Mouse (Mus musculus): ENCODE data around the gene Srd5a2. TPM values are rescaled to one million over a fixed set of nuclear protein-coding genes. Genes with fewer than 3 reads are reported as not detected.
"Not testable (repeated sequence)": the region's sequence is repeated elsewhere in the genome, so short reads cannot be mapped to it uniquely, and the experiment has no call there.

Gene Srd5a2
- not detected in 2 replicates for polyA plus RNA-seq (2012; rRNA removed)

DNA sequence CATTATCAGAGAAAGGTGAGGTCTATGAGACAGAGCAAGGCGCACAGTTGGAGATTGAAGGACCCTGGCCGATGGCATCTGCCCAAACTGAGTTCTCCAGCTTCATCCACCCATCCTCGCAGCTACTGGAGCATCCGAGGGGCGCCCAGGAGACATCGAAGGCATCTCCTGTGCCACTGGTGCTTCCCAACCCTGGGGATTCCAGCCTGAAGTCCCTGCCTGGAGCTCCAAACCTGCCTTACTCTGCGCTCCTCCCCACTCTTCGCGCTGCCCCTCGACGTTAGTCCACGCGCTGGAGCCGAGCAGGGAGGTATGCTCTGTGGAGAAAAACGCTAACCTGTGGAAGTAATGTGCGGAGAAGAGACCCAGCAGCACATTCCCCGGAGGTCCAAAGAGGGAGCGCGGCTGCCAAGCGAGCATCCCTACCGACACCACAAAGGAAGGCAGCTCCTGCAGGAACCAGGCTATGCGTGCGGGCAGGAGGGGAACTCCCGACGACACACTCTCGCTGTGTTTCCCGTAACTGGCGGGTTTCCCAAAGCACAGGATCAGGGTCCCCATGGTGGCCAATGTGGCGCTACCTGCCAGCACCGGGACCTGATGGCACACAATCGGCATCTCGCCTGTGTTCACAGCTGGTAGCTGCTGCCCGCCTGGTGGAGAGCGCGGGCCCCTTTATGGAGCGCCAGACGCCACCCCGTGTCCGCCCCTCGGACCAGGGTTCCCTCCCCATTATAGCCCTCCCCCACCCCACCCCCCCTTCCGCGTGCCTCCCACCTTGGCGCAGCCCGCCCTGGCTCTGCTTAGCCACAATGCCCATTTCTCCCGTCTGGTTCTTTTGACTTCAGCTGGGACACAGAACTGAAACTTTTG is at the start of gene Srd5a2:
Gene Srd5a2 (minus strand): TSS at position 707 of the 873 bp plus-strand sequence.
- no peaks in the 10 kb centered on the region for H3K36me3 ChIP-seq (ENCODE audit: control insufficient read depth, insufficient read depth, low read length)
- no peaks in the 10 kb centered on the region for H3K4me1 ChIP-seq (ENCODE audit: control insufficient read depth, insufficient read depth, insufficient read length)
- no peak for TF ChIP-seq POLR2A (IDR thresholded peaks at IDR 0.05; ENCODE audit: low read depth, low read length)
- no peak for TF ChIP-seq CTCF (IDR thresholded peaks at IDR 0.05; ENCODE audit: extremely low read depth, insufficient read depth, insufficient read length, insufficient replicate concordance)
- WGBS, result 6% methylated on average over 45 of the region's 45 CpGs
- no peak within 1 kb of the TSS for H3K27ac ChIP-seq (ENCODE audit: insufficient read depth, low read length)
- peaks cover 7% of the 10 kb centered on the region for H3K27me3 ChIP-seq (ENCODE audit: control insufficient read depth, insufficient read depth, low read length)
- H3K4me3 ChIP-seq (ENCODE audit: extremely low read depth, insufficient read depth, insufficient read length), result no peak within 1 kb of the TSS
- no peak for DNase-seq (ENCODE audit: low read depth in 1 of 2, low spot score in 2 of 2)

DNA sequence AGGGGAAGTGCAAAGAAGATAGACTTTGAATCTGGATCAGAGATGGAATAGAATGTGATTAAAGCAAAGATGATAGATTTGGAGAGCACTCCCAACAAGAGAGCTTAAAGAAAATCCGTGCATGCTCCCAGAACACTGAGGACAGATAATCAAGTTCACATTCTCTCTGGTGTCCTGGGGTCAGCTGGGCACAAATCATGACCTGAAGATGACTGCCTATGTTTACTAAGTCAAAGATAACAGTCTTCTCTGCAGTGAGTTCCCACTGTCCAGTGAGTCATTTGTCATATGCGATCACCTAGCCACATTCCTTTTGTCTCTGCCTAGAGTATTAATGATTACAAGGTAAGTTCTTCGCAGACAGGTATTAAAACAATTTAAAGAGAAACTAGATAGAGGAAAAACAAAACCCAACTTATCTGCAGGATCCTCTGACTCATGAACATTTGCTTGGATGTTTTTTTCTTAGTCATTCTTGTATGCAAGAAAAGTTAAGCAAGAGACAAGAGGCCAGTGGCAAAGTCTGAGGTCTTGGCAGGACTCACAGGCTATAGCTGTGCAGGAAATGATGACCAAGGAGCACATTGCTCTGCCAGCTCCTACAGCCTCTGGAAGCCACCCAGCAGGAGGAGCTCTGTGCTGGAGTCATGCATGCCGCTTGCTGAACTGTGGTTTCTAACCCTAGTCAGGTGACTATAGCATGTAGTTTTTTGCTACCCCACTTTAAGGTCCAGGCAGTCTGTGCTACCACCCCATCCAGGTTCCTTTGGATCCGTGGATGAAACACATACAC is 41.4 kb upstream of the Srd5a2 start:
- TF ChIP-seq CTCF (IDR thresholded peaks at IDR 0.05; ENCODE audit: extremely low read depth, insufficient read depth, insufficient read length, insufficient replicate concordance), result no peak
- no peak for TF ChIP-seq POLR2A (IDR thresholded peaks at IDR 0.05; ENCODE audit: low read depth, low read length)

DNA sequence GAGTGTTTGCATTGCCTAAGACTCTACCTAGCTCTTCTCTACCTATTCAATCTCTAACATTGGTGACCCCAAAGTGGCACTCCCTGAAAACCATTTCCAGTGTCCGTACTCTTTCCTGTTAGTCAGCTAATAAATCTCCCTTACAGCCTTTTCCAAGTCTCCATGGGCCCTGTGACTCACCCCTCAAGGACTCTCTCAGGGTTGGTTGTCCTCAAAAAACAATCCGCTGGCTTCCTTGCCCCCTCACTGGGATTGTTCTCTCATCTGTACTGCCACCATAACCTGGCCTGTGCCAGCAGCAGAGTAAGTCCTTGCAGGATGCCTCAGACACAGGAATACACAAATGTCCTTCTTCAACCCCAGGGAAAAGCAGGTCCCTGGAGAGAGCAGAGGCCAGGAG is 40.3 kb upstream of the Srd5a2 start:
- Histone ChIP-seq H3K27ac (ENCODE audit: insufficient read depth, low read length) (no peak overlapping the region), H3K4me3 (ENCODE audit: extremely low read depth, insufficient read depth, insufficient read length) (no peak overlapping the region), H3K36me3 (ENCODE audit: control insufficient read depth, insufficient read depth, low read length) (no peaks in the 10 kb centered on the region), H3K4me1 (ENCODE audit: control insufficient read depth, insufficient read depth, insufficient read length) (no peaks in the 10 kb centered on the region), H3K27me3 (ENCODE audit: control insufficient read depth, insufficient read depth, low read length) (no peaks in the 10 kb centered on the region)
- no peak for DNase-seq (ENCODE audit: low read depth in 1 of 2, low spot score in 2 of 2)
- WGBS, result 89% methylated on average over 2 of the region's 2 CpGs
- TF ChIP-seq CTCF (IDR thresholded peaks at IDR 0.05; ENCODE audit: extremely low read depth, insufficient read depth, insufficient read length, insufficient replicate concordance) (no peak), POLR2A (IDR thresholded peaks at IDR 0.05; ENCODE audit: low read depth, low read length) (no peak)

More for the DNA sequence above, 41.4 kb upstream of the Srd5a2 start:
- H3K36me3 ChIP-seq (ENCODE audit: control insufficient read depth, insufficient read depth, low read length), result no peaks in the 10 kb centered on the region
- WGBS, result 62% methylated on average over 5 of the region's 5 CpGs
- no peak for DNase-seq (ENCODE audit: low read depth in 1 of 2, low spot score in 2 of 2)
- H3K4me3 ChIP-seq (ENCODE audit: extremely low read depth, insufficient read depth, insufficient read length), result no peak overlapping the region
- no peaks in the 10 kb centered on the region for H3K4me1 ChIP-seq (ENCODE audit: control insufficient read depth, insufficient read depth, insufficient read length)
- H3K27ac ChIP-seq (ENCODE audit: insufficient read depth, low read length), result no peak overlapping the region
- H3K27me3 ChIP-seq (ENCODE audit: control insufficient read depth, insufficient read depth, low read length), result no peaks in the 10 kb centered on the region

DNA sequence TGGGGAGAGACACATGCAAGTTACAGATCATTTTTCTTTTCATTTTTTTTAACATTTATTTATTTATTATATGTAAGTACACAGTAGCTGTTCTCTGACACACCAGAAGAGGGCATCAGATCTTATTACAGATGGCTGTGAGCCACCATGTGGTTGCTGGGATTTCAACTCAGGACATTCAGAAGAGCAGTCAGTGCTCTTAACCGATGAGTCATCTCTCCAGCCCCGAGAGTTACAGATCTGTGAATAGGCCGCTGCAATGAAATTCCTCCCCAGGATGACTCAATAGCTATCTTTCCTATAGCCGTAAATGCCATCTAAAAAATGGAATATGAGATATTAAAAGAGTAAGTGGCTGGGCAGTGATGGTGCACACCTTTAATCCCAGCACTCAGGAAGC is 35.7 kb upstream of the Srd5a2 start:
- H3K4me3 ChIP-seq (ENCODE audit: extremely low read depth, insufficient read depth, insufficient read length), result no peak overlapping the region
- H3K27me3 ChIP-seq (ENCODE audit: control insufficient read depth, insufficient read depth, low read length), result no peaks in the 10 kb centered on the region
- WGBS, result 85% methylated on average over 4 of the region's 4 CpGs
- no peak for TF ChIP-seq CTCF (IDR thresholded peaks at IDR 0.05; ENCODE audit: extremely low read depth, insufficient read depth, insufficient read length, insufficient replicate concordance)
- TF ChIP-seq POLR2A (IDR thresholded peaks at IDR 0.05; ENCODE audit: low read depth, low read length), result no peak
- no peak for DNase-seq (ENCODE audit: low read depth in 1 of 2, low spot score in 2 of 2)
- no peak overlapping the region for H3K27ac ChIP-seq (ENCODE audit: insufficient read depth, low read length)
- H3K36me3 ChIP-seq (ENCODE audit: control insufficient read depth, insufficient read depth, low read length), result no peaks in the 10 kb centered on the region
- no peaks in the 10 kb centered on the region for H3K4me1 ChIP-seq (ENCODE audit: control insufficient read depth, insufficient read depth, insufficient read length)

DNA sequence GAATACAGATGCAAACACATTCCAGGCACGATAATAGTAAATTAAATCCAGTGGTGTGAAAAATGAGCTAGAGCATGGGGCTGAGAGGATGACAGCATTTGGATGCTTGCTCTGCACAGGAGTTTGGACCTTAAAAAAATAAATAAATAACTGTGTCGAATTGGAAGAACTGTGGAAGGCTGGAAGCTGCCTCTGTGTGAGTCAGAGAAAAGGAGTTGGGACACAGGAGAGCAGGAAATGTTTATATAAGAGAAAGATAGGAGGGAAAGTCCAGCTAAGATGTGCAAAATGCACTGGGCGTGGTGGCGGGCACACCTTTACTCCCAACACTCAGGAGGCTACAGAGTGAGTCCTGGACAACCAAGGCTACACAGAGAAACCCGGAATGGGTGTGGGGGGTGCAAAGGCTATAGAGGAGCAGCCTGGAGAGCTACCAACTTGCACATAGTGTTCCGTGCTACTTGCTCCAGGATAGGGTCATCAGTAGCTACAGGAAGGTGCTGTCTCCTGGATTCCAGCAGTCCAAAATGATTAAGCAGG is 32.4 kb upstream of the Srd5a2 start:
- no peak for TF ChIP-seq POLR2A (IDR thresholded peaks at IDR 0.05; ENCODE audit: low read depth, low read length)
- TF ChIP-seq CTCF (IDR thresholded peaks at IDR 0.05; ENCODE audit: extremely low read depth, insufficient read depth, insufficient read length, insufficient replicate concordance), result no peak
- Histone ChIP-seq H3K36me3 (ENCODE audit: control insufficient read depth, insufficient read depth, low read length) (no peaks in the 10 kb centered on the region), H3K27me3 (ENCODE audit: control insufficient read depth, insufficient read depth, low read length) (no peaks in the 10 kb centered on the region), H3K4me3 (ENCODE audit: extremely low read depth, insufficient read depth, insufficient read length) (no peak overlapping the region), H3K4me1 (ENCODE audit: control insufficient read depth, insufficient read depth, insufficient read length) (no peaks in the 10 kb centered on the region), H3K27ac (ENCODE audit: insufficient read depth, low read length) (no peak overlapping the region)
- DNase-seq (ENCODE audit: low read depth in 1 of 2, low spot score in 2 of 2), result no peak
- WGBS, result 85% methylated on average over 6 of the region's 6 CpGs

DNA sequence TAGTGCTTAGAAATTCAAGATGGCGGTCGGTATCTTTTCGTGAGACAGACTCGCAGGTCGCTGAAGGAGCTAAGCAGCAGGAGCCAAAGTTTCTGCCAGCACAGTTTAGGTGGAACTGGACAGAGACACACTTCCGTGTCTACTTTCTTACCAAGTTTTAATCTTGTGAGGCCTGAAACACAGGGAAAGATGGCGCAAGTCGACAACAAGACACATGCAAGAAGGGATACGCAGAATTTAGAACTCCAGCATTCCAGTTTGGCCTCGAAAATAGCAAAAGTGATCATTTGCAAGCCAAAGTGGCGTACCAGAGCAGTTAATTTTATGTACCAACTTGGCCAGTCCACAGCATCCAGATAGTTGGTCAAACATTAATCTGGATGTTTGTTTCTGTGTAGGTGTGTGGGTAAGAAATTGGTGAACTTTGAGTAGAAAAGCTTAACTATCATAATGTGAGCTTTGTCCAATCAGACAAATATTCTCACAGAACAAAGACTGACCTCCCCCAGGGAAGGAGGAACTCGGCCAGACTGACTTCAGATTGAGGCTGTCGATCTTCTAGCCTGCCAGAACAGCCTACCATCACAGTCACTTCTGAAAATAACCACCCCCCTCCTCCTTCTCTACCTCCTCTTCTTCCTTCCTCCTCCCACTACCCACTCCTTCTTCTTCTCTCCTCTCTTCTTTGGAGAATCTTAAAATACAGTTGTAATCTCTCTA is 31.2 kb upstream of the Srd5a2 start:
- no peaks in the 10 kb centered on the region for H3K4me1 ChIP-seq (ENCODE audit: control insufficient read depth, insufficient read depth, insufficient read length)
- no peak for TF ChIP-seq POLR2A (IDR thresholded peaks at IDR 0.05; ENCODE audit: low read depth, low read length)
- TF ChIP-seq CTCF (IDR thresholded peaks at IDR 0.05; ENCODE audit: extremely low read depth, insufficient read depth, insufficient read length, insufficient replicate concordance), result no peak
- H3K36me3 ChIP-seq (ENCODE audit: control insufficient read depth, insufficient read depth, low read length), result no peaks in the 10 kb centered on the region
- no peak for DNase-seq (ENCODE audit: low read depth in 1 of 2, low spot score in 2 of 2)
- WGBS, result 82% methylated on average over 13 of the region's 13 CpGs
- H3K27me3 ChIP-seq (ENCODE audit: control insufficient read depth, insufficient read depth, low read length), result no peaks in the 10 kb centered on the region
- H3K27ac ChIP-seq (ENCODE audit: insufficient read depth, low read length), result no peak overlapping the region
- no peak overlapping the region for H3K4me3 ChIP-seq (ENCODE audit: extremely low read depth, insufficient read depth, insufficient read length)

DNA sequence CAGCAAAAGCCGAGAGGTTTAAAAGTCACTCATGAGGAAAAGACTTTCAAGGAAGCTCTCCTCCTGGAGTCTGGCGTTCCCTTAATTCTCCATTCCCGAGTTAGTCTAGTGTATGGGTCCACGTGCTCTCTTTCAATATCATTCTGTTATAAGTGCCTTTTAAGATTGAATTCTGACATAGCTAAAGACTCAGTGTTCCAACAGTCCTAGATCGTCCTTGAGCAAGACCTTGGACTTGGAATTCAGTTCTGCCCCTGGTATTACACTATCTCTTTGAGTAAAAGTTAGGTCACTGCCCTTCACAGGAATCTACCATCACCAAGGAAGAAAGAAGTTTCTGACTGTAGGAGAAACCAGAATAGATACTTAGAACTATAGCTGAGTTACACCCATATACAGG is 25.4 kb upstream of the Srd5a2 start:
- not testable (repeated sequence) for H3K27me3 ChIP-seq (ENCODE audit: control insufficient read depth, insufficient read depth, low read length); H3K27ac ChIP-seq (ENCODE audit: insufficient read depth, low read length); H3K4me3 ChIP-seq (ENCODE audit: extremely low read depth, insufficient read depth, insufficient read length); H3K36me3 ChIP-seq (ENCODE audit: control insufficient read depth, insufficient read depth, low read length); H3K4me1 ChIP-seq (ENCODE audit: control insufficient read depth, insufficient read depth, insufficient read length); DNase-seq (ENCODE audit: low read depth in 1 of 2, low spot score in 2 of 2)
- 82% methylated on average over 5 of the region's 5 CpGs for WGBS

DNA sequence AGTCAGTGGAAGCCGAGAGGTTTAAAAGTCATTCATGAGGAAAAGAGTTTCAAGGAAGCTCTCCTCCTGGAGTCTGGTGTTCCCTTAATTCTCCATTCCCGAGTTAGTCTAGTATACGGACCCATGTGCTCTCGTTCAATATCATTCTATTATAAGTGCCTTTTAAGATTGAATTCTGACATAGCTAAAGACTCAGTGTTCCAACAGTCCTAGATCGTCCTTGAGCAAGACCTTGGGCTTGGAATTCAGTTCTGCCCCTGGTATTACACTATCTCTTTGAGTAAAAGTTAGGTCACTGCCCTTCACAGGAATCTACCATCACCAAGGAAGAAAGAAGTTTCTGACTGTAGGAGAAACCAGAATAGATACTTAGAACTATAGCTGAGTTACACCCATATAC is 15.0 kb upstream of the Srd5a2 start:
- H3K4me3 ChIP-seq (ENCODE audit: extremely low read depth, insufficient read depth, insufficient read length); H3K36me3 ChIP-seq (ENCODE audit: control insufficient read depth, insufficient read depth, low read length); H3K4me1 ChIP-seq (ENCODE audit: control insufficient read depth, insufficient read depth, insufficient read length); H3K27me3 ChIP-seq (ENCODE audit: control insufficient read depth, insufficient read depth, low read length); DNase-seq (ENCODE audit: low read depth in 1 of 2, low spot score in 2 of 2); H3K27ac ChIP-seq (ENCODE audit: insufficient read depth, low read length): not testable (repeated sequence)
- WGBS, result 88% methylated on average over 5 of the region's 5 CpGs

Data from spleen, adult 2 months (tissue).